Mouse (Mus musculus) stomach, embryonic 15.5 days (tissue): Measurements from ENCODE around the gene Accsl. TPM values are rescaled to one million over a fixed set of nuclear protein-coding genes. Genes with fewer than 3 reads are reported as not detected.

Experiments used
- ATAC-seq: fragments of 200-750 bp; cut with Nextera tagmentation; 2 replicates; pipeline ENCODE4 v1.8.0; 2017; ENCODE audit warnings: low read depth, moderate number of reproducible peaks, moderate TSS enrichment; ENCODE audit not compliant: insufficient read depth, low FRiP score
- H3K27ac ChIP-seq: fragments of 300-500 bp; sonication (generic); 2 replicates; pipeline ENCODE4 v1.5.1; 2015; ENCODE audit warnings: mild to moderate bottlenecking, inconsistent platforms
- H3K27me3 ChIP-seq: fragments of 300-500 bp; sonication (generic); replicated peaks from 2 replicates; pipeline ENCODE4 v1.6.1; 2015; ENCODE audit warnings: inconsistent platforms
- H3K36me3 ChIP-seq: fragments of 300-500 bp; sonication (generic); 2 replicates; pipeline ENCODE4 v1.6.1; 2015; ENCODE audit warnings: inconsistent platforms
- H3K4me1 ChIP-seq: fragments of 300-500 bp; sonication (generic); 2 replicates; pipeline ENCODE4 v1.6.1; 2015; ENCODE audit warnings: inconsistent platforms
- H3K4me2 ChIP-seq: fragments of 300-500 bp; sonication (generic); 2 replicates; pipeline ENCODE4 v1.6.1; 2015; ENCODE audit warnings: mild to moderate bottlenecking, inconsistent platforms
- H3K4me3 ChIP-seq: fragments of 300-500 bp; sonication (generic); replicated peaks from 2 replicates; pipeline ENCODE4 v1.5.1; 2015; ENCODE audit warnings: inconsistent platforms
- H3K9ac ChIP-seq: fragments of 300-500 bp; sonication (generic); 2 replicates; pipeline ENCODE4 v1.6.1; 2015; ENCODE audit warnings: inconsistent platforms
- H3K9me3 ChIP-seq: fragments of 300-500 bp; sonication (generic); 2 replicates; pipeline ENCODE4 v1.6.1; 2016; ENCODE audit warnings: inconsistent platforms
- WGBS: fragments of 180-500 bp; shearing (Covaris S2); methylation state at CpG from one replicate; pipeline ENCODE4 v1.1.7; 2015; 5-methylcytosine and 5-hydroxymethylcytosine counted together
- polyA plus RNA-seq: library from polyadenylated mRNA; unstranded; fragments of >200 nt; fragmentation: Nextera tagmentation; extraction: Ambion mirVana; gene quantifications from 2 replicates; pipeline ENCODE4 v1.2.1, GENCODE M21; 2015

The Accsl gene
- polyA plus RNA-seq, 1 experiment from 2014 or later, result 0.31 TPM

- Histone ChIP-seq H3K27me3 (no peaks in the 10 kb centered on the region), H3K27ac (no peak overlapping the region), H3K9ac (no peak overlapping the region), H3K36me3 (no peaks in the 10 kb centered on the region), H3K9me3 (no peaks in the 10 kb centered on the region), H3K4me3 (no peak overlapping the region), H3K4me2 (no peak overlapping the region), H3K4me1 (peaks cover 10% of the 10 kb centered on the region; the same call in 1 of the 2 replicates)
- WGBS, result 79% methylated on average over 7 of the region's 7 CpGs
- ATAC-seq, result no peak
These were observed 20.1 kb upstream of the Accsl start for GRCm38 (mm10) chr2:93889071-93889470.

GRCm38 (mm10) chr2:93888366-93888765 is 19.4 kb upstream of the Accsl start:
- H3K4me2 ChIP-seq, result no peak overlapping the region
- no peak overlapping the region for H3K4me3 ChIP-seq
- no peak overlapping the region for H3K27ac ChIP-seq
- ATAC-seq, result no peak
- WGBS, result 81% methylated on average over 6 of the region's 6 CpGs
- H3K4me1 ChIP-seq, result peaks cover 10% of the 10 kb centered on the region; the same call in 1 of the 2 replicates
- H3K27me3 ChIP-seq, result no peaks in the 10 kb centered on the region
- H3K9me3 ChIP-seq, result no peaks in the 10 kb centered on the region
- H3K36me3 ChIP-seq, result no peaks in the 10 kb centered on the region
- H3K9ac ChIP-seq, result no peak overlapping the region

DNA sequence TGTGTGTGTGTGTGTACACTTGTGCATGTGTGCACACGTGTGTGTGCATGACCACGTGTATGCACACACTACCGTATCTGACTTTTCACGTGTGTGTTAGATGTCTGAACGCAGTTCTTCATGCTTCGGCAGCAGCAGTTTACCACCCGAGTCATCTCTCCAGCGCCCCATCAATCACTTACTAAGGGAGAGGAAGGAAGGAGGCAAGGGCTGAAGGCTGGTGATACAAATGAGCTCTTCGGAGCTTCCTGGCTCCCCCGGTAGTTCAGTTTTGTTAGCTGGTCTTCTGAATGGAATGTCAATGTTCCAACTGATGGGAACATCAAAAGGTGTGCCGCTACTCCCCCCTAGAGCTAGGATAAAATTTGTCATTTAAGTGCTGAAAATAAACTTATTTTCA is 18.3 kb upstream of the Accsl start:
- ATAC-seq, result no peak
- Histone ChIP-seq H3K4me3 (no peak overlapping the region), H3K9ac (no peak overlapping the region), H3K9me3 (no peaks in the 10 kb centered on the region), H3K4me2 (no peak overlapping the region), H3K27ac (peak overlapping the region; percentile 80; the same call in 1 of the 2 replicates), H3K4me1 (peaks cover 10% of the 10 kb centered on the region; the same call in 1 of the 2 replicates), H3K27me3 (no peaks in the 10 kb centered on the region), H3K36me3 (no peaks in the 10 kb centered on the region)
- 47% methylated on average over 11 of the region's 11 CpGs for WGBS

DNA sequence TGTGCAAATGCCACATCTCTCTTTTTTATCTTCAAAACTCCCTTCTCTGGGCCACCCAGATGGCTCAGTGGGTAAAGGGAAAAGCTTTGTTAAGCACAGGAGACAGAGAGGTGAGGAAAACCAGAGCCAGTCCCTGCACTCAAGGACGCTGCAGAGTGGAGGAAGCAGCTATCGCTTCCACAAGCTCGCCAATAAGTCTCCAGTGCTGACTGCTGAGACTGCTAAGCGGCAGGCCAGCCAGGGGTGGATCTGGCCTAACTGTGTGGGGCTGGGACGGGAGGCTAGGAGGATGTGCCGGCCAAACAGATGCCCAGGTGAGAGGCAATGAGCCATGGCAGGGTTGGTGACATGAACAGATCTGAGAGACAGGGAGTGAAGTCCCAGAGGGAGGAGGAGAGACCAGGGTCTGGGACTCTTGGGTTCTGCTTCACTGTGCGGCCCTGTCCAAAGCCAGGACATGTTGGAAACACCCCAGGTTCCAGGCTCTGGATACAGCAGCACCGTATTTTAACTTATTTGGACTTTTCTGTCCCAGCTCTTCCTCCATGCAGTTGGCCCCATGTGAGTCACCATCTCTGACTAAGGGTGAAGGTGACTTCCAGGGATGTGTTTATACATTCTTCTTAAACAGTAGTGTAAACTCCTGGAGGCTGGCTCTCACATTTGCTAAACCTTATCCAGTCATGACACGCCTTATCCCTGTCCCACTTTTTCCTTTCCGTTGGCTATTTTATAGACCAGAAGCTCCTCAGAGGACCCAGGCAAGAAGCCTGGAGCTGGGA is 17.2 kb upstream of the Accsl start:
- no peaks in the 10 kb centered on the region for H3K36me3 ChIP-seq
- H3K4me2 ChIP-seq, result no peak overlapping the region
- H3K27me3 ChIP-seq, result no peaks in the 10 kb centered on the region
- H3K4me3 ChIP-seq, result no peak overlapping the region
- peak; percentile 61; the same call in 1 of the 2 replicates for ATAC-seq
- H3K9ac ChIP-seq, result no peak overlapping the region
- H3K9me3 ChIP-seq, result no peaks in the 10 kb centered on the region
- 34% methylated on average over 10 of the region's 10 CpGs for WGBS
- no peaks in the 10 kb centered on the region for H3K4me1 ChIP-seq
- peak overlapping the region; percentile 80 for H3K27ac ChIP-seq

GRCm38 (mm10) chr2:93883066-93883465 is 14.1 kb upstream of the Accsl start:
- Histone ChIP-seq H3K4me2 (no peak overlapping the region), H3K4me3 (no peak overlapping the region), H3K36me3 (no peaks in the 10 kb centered on the region), H3K9ac (no peak overlapping the region), H3K9me3 (no peaks in the 10 kb centered on the region), H3K27me3 (no peaks in the 10 kb centered on the region), H3K27ac (no peak overlapping the region), H3K4me1 (no peaks in the 10 kb centered on the region)
- WGBS, result 55% methylated on average over 5 of the region's 5 CpGs
- no peak for ATAC-seq

DNA sequence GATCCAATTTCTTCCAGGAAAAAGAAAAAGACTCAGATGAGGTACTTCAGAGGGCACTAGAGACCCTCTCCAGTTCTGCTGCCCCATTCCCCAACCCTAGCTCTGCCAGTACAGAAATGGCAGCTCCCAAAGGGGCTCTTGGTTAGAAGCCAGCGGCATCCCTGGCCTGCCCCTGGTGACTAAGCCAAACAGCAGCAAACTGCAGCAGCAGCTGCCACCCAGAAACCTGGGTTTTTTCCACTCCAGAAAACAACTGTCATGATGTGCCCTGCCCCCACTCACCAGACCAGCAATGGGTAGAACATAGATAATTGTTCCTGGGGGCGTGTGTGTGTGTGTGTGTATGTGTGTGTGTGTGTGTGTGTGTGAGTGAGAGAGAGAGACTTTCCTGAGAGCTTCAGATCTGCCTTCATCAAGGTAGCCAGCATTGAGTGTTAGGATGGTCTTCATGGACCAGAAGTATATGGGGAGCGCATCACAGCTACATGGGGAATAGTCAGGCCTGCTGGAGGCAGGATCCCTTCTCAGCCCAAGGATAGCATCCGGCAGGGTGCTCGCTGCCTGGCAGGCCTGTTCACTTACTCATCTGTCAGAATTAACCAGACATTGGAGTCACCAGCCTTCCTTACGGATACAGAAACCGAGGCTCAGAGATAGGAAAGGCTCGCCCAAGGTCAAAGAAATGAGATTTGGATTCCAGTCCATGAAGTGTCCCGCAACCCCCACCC is 12.8 kb upstream of the Accsl start:
- no peaks in the 10 kb centered on the region for H3K27me3 ChIP-seq
- no peaks in the 10 kb centered on the region for H3K9me3 ChIP-seq
- WGBS, result 82% methylated on average over 9 of the region's 9 CpGs
- no peak for ATAC-seq
- H3K4me2 ChIP-seq, result no peak overlapping the region
- no peaks in the 10 kb centered on the region for H3K36me3 ChIP-seq
- no peaks in the 10 kb centered on the region for H3K4me1 ChIP-seq
- H3K9ac ChIP-seq, result no peak overlapping the region
- no peak overlapping the region for H3K4me3 ChIP-seq
- no peak overlapping the region for H3K27ac ChIP-seq

DNA sequence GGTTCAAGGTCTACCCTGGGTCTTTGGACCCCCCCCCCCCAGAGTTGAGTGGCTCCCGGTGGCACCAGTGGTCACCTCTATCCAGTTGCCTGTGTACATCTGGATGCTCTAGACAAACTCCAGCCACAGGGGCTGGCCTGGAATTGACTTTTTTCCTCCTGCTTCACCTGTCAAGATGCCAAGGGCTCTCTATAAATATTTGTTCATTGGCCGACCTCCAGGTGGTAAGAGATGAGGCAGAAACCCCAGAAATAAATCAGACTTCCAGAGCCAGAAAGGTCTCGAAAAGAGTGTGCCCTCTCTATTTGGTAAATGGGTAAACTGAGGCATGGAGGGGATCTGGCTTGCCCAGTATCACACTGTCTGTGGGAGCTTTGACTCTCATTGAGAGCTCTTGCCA is 12.0 kb upstream of the Accsl start:
- no peak overlapping the region for H3K4me2 ChIP-seq
- WGBS, result 50% methylated on average over 3 of the region's 3 CpGs
- no peaks in the 10 kb centered on the region for H3K27me3 ChIP-seq
- ATAC-seq, result no peak
- no peak overlapping the region for H3K4me3 ChIP-seq
- no peaks in the 10 kb centered on the region for H3K4me1 ChIP-seq
- no peak overlapping the region for H3K27ac ChIP-seq
- no peaks in the 10 kb centered on the region for H3K36me3 ChIP-seq
- no peak overlapping the region for H3K9ac ChIP-seq
- no peaks in the 10 kb centered on the region for H3K9me3 ChIP-seq

DNA sequence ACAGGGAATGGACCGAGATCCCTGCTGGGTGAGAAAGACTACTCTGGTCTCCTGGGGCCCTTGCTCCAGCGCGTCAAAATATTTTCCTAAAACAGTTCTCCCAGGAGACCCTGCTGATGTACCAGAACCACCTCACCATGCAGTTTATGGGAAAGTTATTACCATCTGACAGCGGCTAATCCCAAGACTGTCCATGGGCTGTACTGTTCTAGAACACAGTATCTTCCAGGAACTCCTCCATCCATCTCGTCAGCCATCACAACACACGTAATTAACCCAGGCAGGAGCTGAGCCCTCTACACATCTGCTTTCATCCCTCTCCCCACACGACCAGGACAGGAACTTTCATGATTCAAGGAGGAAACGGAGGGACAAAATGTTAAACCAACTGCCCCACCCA is 11.5 kb upstream of the Accsl start:
- Histone ChIP-seq H3K4me1 (no peaks in the 10 kb centered on the region), H3K27me3 (no peaks in the 10 kb centered on the region), H3K9ac (no peak overlapping the region), H3K9me3 (no peaks in the 10 kb centered on the region), H3K4me3 (no peak overlapping the region), H3K4me2 (no peak overlapping the region), H3K36me3 (no peaks in the 10 kb centered on the region), H3K27ac (no peak overlapping the region)
- 61% methylated on average over 8 of the region's 8 CpGs for WGBS
- ATAC-seq, result no peak

- Histone ChIP-seq H3K27ac (peak overlapping the region; percentile 57; the same call in 1 of the 2 replicates), H3K9ac (no peak overlapping the region), H3K36me3 (no peaks in the 10 kb centered on the region), H3K4me2 (no peak overlapping the region), H3K27me3 (no peaks in the 10 kb centered on the region), H3K4me3 (no peak overlapping the region), H3K4me1 (0 out of 2 replicates have a peak, but pooled peaks cover 7% of the 10 kb centered on the region), H3K9me3 (no peaks in the 10 kb centered on the region)
- ATAC-seq, result peak; percentile 52; the same call in 1 of the 2 replicates
- 31% methylated on average over 5 of the region's 5 CpGs for WGBS
These were observed 8.0 kb upstream of the Accsl start for GRCm38 (mm10) chr2:93877005-93877404.

GRCm38 (mm10) chr2:93874606-93875005 is 5.6 kb upstream of the Accsl start:
- Histone ChIP-seq H3K36me3 (no peaks in the 10 kb centered on the region), H3K9ac (no peak overlapping the region), H3K27ac (no peak overlapping the region), H3K4me3 (no peak overlapping the region), H3K4me2 (no peak overlapping the region), H3K9me3 (no peaks in the 10 kb centered on the region), H3K4me1 (0 out of 2 replicates have a peak, but pooled peaks cover 7% of the 10 kb centered on the region), H3K27me3 (no peaks in the 10 kb centered on the region)
- 81% methylated on average over 3 of the region's 3 CpGs for WGBS
- ATAC-seq, result no peak; the same call in 1 of the 2 replicates

DNA sequence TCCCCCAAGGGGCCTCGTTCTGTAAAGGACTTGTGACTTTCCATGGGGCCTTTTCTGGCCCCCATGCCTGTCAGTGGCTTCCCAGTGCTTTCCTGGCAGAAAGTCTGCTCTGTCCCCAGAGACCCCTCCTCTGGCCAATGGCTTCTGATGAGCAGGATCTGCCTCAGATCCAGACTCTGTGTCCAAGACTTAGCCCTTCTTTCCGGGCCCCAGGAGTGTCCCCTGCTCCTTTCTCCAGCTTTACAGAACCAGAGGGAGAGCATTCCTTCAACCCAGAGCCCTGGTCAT is 5.2 kb upstream of the Accsl start:
- WGBS, result 21% methylated on average over 2 of the region's 2 CpGs
- H3K4me2 ChIP-seq, result no peak overlapping the region
- H3K4me3 ChIP-seq, result no peak overlapping the region
- no peak for ATAC-seq
- no peak overlapping the region for H3K27ac ChIP-seq
- no peak overlapping the region for H3K9ac ChIP-seq
- H3K27me3 ChIP-seq, result no peaks in the 10 kb centered on the region
- 0 out of 2 replicates have a peak, but pooled peaks cover 7% of the 10 kb centered on the region for H3K4me1 ChIP-seq
- H3K9me3 ChIP-seq, result no peaks in the 10 kb centered on the region
- no peaks in the 10 kb centered on the region for H3K36me3 ChIP-seq

DNA sequence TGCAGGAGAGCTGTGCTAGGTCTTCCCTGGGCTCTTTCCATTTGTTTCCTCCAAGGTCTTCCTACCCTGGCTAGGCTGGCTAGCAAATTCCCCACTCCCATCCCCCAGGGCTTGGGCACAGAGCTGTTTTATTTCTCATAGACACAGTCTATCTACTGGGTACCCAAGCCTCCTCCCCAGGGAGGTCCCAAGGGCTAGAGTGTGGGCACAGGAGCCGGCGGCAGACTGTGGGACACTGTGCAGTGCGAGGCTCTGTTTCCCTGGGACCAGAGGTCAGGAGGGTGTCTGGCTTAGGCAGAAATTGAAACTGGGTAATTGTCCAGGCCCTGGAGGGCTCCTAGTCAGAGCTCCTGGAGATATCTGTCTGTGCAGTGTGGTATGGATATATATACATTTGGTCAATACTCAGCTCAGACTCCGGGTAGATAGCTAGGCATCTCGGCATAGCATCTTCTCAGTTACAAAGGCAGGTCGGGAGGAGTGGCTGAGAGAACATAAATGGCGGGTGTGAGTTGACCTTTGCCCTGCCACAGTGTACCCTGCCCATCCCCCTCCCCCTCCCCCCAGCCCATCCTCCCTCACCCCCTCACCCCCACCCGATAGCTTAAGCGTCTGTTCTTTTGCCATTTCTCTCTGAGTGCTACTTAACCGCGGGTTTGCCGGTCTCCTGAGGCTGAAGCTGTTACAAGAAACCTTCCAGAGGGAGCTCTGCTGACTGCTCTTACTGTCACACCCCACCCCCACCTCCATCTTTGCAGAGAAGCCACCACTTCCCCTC is 4.7 kb upstream of the Accsl start:
- Histone ChIP-seq H3K36me3 (no peaks in the 10 kb centered on the region), H3K4me2 (no peak overlapping the region), H3K27me3 (no peaks in the 10 kb centered on the region), H3K9me3 (no peaks in the 10 kb centered on the region), H3K4me3 (no peak overlapping the region), H3K4me1 (0 out of 2 replicates have a peak, but pooled peaks cover 7% of the 10 kb centered on the region), H3K27ac (no peak overlapping the region), H3K9ac (no peak overlapping the region)
- no peak for ATAC-seq
- 17% methylated on average over 11 of the region's 12 CpGs for WGBS
